Mouse (Mus musculus): ENCODE measurements around the gene Zbtb12. TPM values are rescaled to one million over a fixed set of nuclear protein-coding genes. Genes with fewer than 3 reads are reported as not detected.
"Not testable (repeated sequence)": the region's sequence is repeated elsewhere in the genome, so short reads cannot be mapped to it uniquely, and the experiment has no call there.

The Zbtb12 gene
- total RNA-seq, 2 experiments from 2014 or later = 13.5 to 17.8 TPM

- DNase-seq = not testable (repeated sequence)
Measured at GRCm38 (mm10) chr17:34900826-34901225, 21.5 kb downstream of the Zbtb12 start.

DNA sequence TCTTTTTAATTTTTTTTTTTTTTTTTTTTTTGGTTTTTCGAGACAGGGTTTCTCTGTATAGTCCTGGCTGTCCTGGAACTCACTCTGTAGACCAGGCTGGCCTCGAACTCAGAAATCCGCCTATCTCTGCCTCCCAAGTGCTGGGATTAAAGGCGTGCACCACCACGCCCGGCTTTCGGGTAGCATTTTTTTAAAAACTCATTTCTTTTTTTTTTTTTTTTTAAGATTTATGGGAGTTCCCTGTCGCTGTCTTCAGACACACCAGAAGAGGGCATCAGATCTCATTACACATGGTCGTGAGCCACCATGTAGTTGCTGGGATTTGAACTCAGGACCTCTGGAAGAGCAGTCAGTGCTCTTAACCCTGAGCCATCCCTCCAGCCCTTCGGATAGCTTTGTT lies 22.7 kb downstream of the Zbtb12 start:
- not testable (repeated sequence) for DNase-seq

DNA sequence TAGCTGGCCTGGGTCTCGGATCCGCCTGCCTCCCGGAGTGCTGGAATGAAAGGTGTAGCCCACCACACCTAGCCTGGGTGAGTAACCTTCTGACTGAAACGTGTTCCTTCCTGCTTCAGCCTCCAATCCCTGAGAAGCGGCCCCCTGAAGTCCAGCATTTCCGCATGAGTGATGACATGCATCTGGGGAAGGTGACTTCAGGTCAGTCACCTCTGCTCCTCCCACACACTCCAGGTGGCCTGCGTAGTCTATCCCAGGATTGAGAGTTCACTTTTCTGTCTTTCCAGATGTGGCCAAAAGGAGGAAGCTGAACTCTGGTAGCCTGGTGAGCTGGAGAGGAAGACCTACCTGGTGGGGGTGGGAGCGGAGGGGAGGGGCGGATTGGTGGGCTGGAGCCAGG lies 23.6 kb downstream of the Zbtb12 start:
- DNase-seq = no peak

DNA sequence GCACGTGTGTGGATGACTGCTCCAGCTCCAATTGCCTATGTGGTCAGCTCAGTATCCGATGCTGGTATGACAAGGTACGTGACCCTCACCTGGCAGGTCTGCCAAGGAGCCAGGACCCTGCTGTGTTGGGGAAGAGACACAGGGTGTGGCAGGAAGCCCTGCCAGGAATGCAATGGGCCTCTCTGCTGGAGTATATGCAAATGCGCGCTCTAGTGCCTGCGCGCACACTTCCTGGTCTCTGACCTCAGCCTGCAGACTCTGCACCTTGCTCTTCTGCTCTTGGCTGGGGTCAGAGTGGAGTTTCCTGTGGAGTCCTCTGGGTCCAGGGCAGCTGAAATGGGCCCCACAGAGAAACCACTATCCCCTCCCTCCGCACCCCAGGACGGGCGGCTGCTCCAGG lies 31.7 kb downstream of the Zbtb12 start:
- DNase-seq = no peak

DNA sequence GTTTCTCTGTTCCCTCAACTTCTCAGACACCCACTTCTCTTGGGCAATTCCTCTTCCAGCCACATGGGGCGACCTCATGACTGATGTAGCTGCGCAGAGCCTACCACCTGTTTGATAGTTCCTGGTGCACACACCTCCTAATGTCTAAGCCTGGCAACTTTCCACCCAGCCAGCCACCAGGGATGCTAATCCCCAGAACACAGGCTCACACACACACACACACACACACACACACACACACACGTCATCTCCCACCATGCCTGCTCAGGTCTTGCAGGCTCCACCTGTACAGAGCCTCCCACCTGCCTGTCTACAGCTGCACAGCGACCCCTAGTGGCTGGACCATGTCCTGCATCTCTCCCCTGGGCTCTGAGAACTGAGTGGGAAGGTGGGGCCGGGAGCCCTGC lies 32.7 kb downstream of the Zbtb12 start:
- DNase-seq = peak; percentile 88

DNA sequence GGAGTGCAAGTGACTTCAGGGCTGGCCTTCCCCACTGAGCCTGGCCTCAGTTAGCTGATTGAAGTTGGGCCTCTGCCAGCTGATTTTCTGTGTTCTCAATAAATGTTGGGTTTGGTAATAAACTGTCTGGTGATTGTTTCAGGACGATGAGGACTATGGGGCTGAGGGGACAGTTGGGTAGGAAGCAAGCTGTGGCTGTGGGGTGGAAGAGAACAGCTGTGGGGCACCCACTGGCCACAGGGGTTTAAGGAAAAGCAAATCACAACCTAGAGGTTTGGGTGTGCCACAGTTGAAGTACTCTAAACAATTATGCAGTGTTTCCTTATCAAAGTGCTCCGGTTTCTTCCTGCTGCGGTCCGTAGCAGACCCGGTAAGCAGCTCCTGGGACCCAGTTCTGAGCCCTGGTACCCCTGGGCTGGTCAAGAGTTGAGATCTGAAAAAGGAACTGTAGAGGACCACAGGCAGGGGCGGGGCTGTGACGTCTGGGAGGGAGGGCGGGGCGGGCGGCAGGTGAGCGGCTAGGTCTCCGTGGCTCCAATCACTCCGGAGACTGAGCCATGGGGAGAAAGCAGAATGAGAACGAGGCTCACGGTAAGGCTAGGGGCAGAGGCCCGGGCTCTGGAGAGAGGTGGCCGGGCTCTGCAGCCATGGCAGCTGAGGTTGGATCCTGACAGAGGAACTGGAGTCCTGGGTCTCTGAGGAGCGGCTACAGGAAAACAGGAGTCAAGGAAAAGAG lies 34.8 kb downstream of the Zbtb12 start, which contains the start of gene Slc44a4:
Gene Slc44a4, plus strand, starts transcription at position 537 of the 736 bp plus-strand sequence.
- no peak for DNase-seq

DNA sequence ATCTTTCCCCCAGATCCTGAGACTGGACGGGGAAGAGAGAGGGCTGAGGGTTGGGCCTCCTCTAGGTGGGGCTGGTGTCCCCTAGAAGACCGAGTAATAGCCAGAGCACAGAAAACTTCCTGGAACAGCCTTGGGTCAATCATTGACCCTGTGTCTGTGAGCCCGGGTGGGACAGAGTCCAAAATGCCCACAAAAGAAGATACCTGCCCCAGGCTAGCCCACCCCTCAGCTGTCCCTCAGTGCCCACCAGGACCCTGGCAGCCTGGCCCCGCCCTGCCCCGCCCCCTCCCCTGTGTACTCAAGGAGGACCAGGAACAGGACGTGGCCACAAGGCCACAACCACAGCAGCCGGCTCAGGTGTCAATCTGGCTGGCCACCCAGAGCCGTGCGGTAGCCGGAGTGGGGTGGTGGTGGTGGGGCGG lies 36.1 kb downstream of the Zbtb12 start:
- peak; percentile 46 for DNase-seq

- DNase-seq = no peak
Measured at GRCm38 (mm10) chr17:34916316-34916715, 37.0 kb downstream of the Zbtb12 start.

DNA sequence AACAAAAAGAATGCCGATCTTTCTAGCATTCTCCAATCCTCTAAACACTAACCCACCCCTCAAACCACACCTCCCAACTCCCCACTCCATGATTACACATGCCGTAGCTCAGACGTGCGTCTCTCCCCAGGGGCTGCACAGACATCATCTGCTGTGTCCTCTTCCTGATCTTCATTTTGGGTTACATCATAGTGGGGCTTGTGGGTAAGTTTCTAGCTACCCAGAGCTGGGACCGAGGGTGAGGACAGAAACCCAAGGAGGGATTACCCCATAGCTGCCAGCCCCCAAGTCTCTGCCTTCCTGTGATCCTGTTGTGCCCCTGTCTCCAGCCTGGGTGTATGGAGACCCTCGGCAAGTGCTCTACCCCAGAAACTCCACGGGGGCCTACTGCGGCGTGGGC lies 37.9 kb downstream of the Zbtb12 start:
- DNase-seq = no peak

- DNase-seq = no peak
Measured at GRCm38 (mm10) chr17:34922939-34923338, 43.7 kb downstream of the Zbtb12 start.

GRCm38 (mm10) chr17:34924258-34924657 lies 45.0 kb downstream of the Zbtb12 start:
- no peak for DNase-seq

DNA sequence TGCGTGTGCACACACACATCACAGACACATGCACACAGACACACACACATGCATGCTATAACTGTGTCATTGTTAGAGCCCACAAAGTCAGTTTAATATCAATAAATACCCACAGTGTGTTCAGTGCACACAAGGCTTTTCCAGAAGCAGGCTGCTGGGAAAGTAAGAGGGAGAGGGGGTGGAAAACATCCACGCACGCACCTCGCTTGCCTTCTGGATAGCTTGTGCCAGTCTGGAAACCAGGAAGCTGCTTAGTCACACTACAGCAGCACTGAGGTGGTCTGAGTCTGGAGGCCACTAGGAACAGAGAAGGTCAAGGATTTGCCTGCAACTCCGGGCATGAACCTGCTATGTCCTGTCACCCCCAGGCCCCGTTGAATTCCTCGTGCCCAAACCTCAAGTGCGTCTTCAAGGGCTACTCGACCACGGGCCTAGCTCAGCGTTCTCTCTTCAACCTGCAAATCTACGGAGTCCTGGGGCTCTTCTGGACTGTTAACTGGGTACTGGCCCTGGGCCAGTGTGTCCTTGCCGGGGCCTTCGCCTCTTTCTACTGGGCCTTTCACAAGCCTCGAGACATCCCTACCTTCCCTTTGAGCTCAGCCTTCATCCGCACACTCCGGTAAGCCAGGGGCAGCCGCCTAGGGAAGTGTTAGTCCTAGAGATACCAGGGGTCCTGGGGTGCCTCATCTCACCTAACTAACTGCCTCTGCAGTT lies 48.2 kb downstream of the Zbtb12 start:
- peak; percentile 41 for DNase-seq

DNA sequence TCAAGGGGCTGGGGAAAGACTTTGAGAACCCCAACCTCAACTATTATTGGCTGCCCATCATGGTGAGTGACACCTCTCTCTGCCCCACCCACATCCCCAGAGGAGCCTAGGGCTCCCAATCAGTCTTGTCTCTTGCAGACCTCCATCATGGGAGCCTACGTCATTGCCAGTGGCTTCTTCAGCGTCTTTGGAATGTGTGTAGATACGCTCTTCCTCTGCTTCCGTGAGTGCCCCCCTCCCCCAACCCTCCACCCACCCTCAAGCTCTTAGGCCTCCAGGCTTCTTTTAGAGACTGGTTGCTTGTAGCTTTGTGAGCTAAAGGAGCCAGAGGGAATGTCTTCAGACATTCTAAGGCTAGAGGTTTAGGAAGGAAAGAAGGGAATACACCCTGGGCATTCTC lies 49.6 kb downstream of the Zbtb12 start:
- DNase-seq = no peak

DNA sequence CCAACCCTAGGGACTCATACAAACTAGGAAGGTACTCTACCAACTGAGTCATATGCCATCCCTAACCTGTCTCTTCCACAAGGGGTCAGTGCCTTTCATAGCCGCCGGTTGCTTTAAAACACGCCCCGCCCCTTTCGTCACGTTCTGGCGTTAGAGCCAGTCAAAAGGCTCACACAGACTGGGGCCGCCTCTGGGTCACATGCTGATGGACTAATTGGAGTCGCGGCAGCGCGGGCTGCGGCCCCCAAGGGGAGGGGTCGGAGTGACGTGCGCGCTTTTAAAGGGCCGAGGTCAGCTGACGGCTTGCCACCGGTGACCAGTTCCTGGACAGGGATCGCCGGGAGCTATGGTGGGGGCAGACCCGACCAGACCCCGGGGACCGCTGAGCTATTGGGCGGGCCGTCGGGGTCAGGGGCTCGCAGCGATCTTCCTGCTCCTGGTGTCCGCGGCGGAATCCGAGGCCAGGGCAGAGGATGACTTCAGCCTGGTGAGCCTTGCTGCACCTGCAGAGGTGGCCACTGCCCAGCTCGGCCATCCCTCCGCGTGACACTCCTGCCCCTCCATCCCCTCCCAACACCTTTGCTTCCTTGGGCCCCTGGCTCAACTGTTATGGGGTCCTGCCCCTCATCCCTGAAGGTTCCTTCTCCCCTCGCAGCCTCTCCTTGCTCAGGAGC lies 51.9 kb downstream of the Zbtb12 start, which contains the start of gene Neu1:
Gene Neu1, plus strand, starts transcription at position 193 of the 674 bp plus-strand sequence.
- DNase-seq = peak; percentile 98

- no peak for DNase-seq
Measured at GRCm38 (mm10) chr17:34931735-34932098, 52.4 kb downstream of the Zbtb12 start.

GRCm38 (mm10) chr17:34932287-34932686 lies 53.0 kb downstream of the Zbtb12 start:
- no peak for DNase-seq

GRCm38 (mm10) chr17:34934031-34934430 lies 54.7 kb downstream of the Zbtb12 start:
- DNase-seq = no peak

GRCm38 (mm10) chr17:34934830-34935229 lies 55.5 kb downstream of the Zbtb12 start:
- DNase-seq = no peak

- DNase-seq = no peak
Measured at GRCm38 (mm10) chr17:34937960-34938505, 58.8 kb downstream of the Zbtb12 start.

DNA sequence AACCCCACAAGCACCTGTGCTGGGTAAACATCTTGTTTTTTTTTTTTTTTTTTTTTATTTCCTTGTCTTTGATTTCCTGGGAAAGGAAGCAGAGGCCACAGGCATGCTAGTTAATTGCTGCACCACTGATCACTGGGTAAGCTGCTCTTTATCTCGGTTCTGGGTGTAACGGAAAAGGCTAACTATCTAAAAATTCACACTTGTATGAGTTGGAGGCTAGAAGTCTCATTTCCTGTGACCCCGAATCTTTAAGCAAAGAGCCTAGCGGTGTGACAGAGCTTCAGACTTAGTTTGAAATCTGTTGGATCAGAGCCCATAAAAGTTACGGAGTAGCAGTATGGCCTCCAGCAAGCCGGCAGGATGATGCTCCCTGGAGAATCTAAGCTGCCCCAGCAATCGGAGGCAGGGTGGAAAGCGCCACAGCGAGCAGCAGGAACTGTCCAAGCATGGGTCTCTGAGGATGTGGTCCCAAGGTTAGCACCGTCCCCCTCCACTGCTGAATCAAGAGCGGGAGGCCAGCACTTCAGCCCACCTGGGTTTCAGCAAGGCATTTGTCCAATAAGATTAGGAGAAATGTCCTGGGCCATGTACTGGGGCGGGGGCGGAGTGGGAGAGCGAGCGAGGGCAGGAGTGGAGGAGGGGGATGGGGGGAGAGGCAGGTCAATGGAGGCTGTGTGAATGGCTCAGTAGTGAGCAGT lies 62.2 kb downstream of the Zbtb12 start:
- peak; percentile 41 for DNase-seq

GRCm38 (mm10) chr17:34943128-34943815 lies 64.0 kb downstream of the Zbtb12 start:
- no peak for DNase-seq

All from adrenal gland, postnatal 10 days (tissue).